17 mouse cellular contexts compared by ENCODE assay signal in genomic region chr4:107983717-107984116, GRCm38 (mm10). TPM values are rescaled to one million over a fixed set of nuclear protein-coding genes. Genes with fewer than 3 reads are reported as not detected.
A peak's percentile ranks its signal among the peaks of the same experiment; 100 is the strongest.
DNase-seq lines count a peak whose midpoint lies in the region; ATAC-seq and TF ChIP-seq lines count a peak whose summit lies in the region.
"Had no signal": no experiment of that assay in that cellular context is flagged by ENCODE, and none has a peak within 500 bp of the region (broad histone marks: within the 10 kb centered on the region; RNA-seq: fewer than 3 reads in every experiment).

No protein-coding gene starts in this region.

- peak overlapping the region; percentile 42; the same call in 1 of the 2 replicates for H3K27ac ChIP-seq in kidney, adult 2 months (ENCODE audit: insufficient read depth, low read depth, low read length)
- H3K27ac ChIP-seq in embryonic facial prominence, embryonic 11.5 days (replicated peaks; ENCODE audit: low read depth, low read length) = no peak overlapping the region
- peak overlapping the region; percentile 36; the same call in 1 of the 2 replicates for H3K27ac ChIP-seq in limb, embryonic 11.5 days (replicated peaks; ENCODE audit: low read depth, low read length)
- no peak overlapping the region for H3K27ac ChIP-seq in heart, embryonic 12.5 days (ENCODE audit: poor library complexity, severe bottlenecking)
- H3K27ac ChIP-seq: heart, embryonic 10.5 days; neural tube, embryonic 13.5 days had no signal

- no peaks in the 10 kb centered on the region for H3K36me3 ChIP-seq in kidney, adult 2 months (ENCODE audit: control insufficient read depth, insufficient read depth, low read length)
- no peaks in the 10 kb centered on the region for H3K36me3 ChIP-seq in embryonic facial prominence, embryonic 11.5 days (replicated peaks; ENCODE audit: control insufficient read depth, insufficient read depth, low read depth, low read length)
- H3K36me3 ChIP-seq in limb, embryonic 11.5 days (ENCODE audit: control insufficient read depth, insufficient read depth, low read length) = no peaks in the 10 kb centered on the region
- H3K36me3 ChIP-seq in heart, embryonic 12.5 days = no peaks in the 10 kb centered on the region
- H3K36me3 ChIP-seq: heart, embryonic 10.5 days; neural tube, embryonic 13.5 days had no signal

- ATAC-seq in embryonic facial prominence, embryonic 11.5 days (replicated peaks; ENCODE audit: insufficient number of reproducible peaks, low FRiP score, low TSS enrichment, low read depth) = peak; percentile 60; the same call in 1 of the 2 replicates
- ATAC-seq in limb, embryonic 11.5 days (ENCODE audit: insufficient number of reproducible peaks, low FRiP score, low TSS enrichment, low read depth) = peak; percentile 63
- ATAC-seq in heart, embryonic 12.5 days (ENCODE audit: insufficient number of reproducible peaks, low FRiP score) = no peak

- peak; percentile 53 for DNase-seq in kidney, adult 2 months
- DNase-seq in kidney, postnatal 25 days = no peak
- peak; percentile 59 for DNase-seq in 3T3-L1 (ENCODE audit: low read depth, low spot score)
- peak; percentile 9 for DNase-seq in embryonic facial prominence, embryonic 11.5 days (ENCODE audit: low spot score)
- no peak for DNase-seq in limb, embryonic 11.5 days (ENCODE audit: low spot score)
- DNase-seq in thymus, postnatal 25 days = no peak
- DNase-seq in cerebellum, adult 11 months = no peak
- DNase-seq: adrenal gland, postnatal 10 days; cerebellum, adult 2 months; gastrocnemius, postnatal 25 days; liver; lung, adult 18-20 months; right cerebral cortex, postnatal 4 days had no signal

- no peaks in the 10 kb centered on the region for H3K4me1 ChIP-seq in kidney, adult 2 months (ENCODE audit: control insufficient read depth, insufficient read depth, low read length)
- peaks cover 3% of the 10 kb centered on the region; the same call in 1 of the 2 replicates for H3K4me1 ChIP-seq in embryonic facial prominence, embryonic 11.5 days (ENCODE audit: control insufficient read depth, insufficient read depth, low read length)
- peaks cover 5% of the 10 kb centered on the region for H3K4me1 ChIP-seq in limb, embryonic 11.5 days (ENCODE audit: control insufficient read depth, insufficient read depth, low read length)
- H3K4me1 ChIP-seq in heart, embryonic 12.5 days (replicated peaks) = peaks cover 26% of the 10 kb centered on the region

- no peak for TF ChIP-seq CTCF in kidney, adult 2 months (conservative IDR thresholded peaks at IDR 0.05; ENCODE audit: insufficient read depth, insufficient read length, low read depth, low read length)

- no peaks in the 10 kb centered on the region for H3K27me3 ChIP-seq in kidney, adult 2 months (replicated peaks; ENCODE audit: control insufficient read depth, insufficient read depth, low read length)
- H3K27me3 ChIP-seq in embryonic facial prominence, embryonic 11.5 days (ENCODE audit: control insufficient read depth, insufficient read depth, low read length) = no peaks in the 10 kb centered on the region
- H3K27me3 ChIP-seq in limb, embryonic 11.5 days (ENCODE audit: control insufficient read depth, insufficient read depth, low read length) = no peaks in the 10 kb centered on the region
- H3K27me3 ChIP-seq in heart, embryonic 12.5 days (replicated peaks) = 0 out of 2 replicates have a peak, but pooled peaks cover 11% of the 10 kb centered on the region
- H3K27me3 ChIP-seq: neural tube, embryonic 13.5 days had no signal

- H3K4me3 ChIP-seq in kidney, adult 2 months (ENCODE audit: insufficient read depth, low read depth, low read length) = no peak overlapping the region
- no peak overlapping the region for H3K4me3 ChIP-seq in embryonic facial prominence, embryonic 11.5 days (ENCODE audit: low read depth, low read length)
- no peak overlapping the region for H3K4me3 ChIP-seq in limb, embryonic 11.5 days (ENCODE audit: low read depth, low read length)
- no peak overlapping the region for H3K4me3 ChIP-seq in heart, embryonic 12.5 days
- H3K4me3 ChIP-seq: heart, embryonic 10.5 days; megakaryocyte, embryonic 14.5 days; neural tube, embryonic 13.5 days had no signal

- 65% methylated on average over 1 of the region's 1 CpGs for WGBS in kidney, adult 2 months
- 70% methylated on average over 1 of the region's 1 CpGs for WGBS in embryonic facial prominence, embryonic 11.5 days
- WGBS in limb, embryonic 11.5 days = 87% methylated on average over 1 of the region's 1 CpGs
- 77% methylated on average over 1 of the region's 1 CpGs for WGBS in heart, embryonic 12.5 days

- H3K4me2 ChIP-seq in embryonic facial prominence, embryonic 11.5 days (ENCODE audit: low read depth, low read length) = no peak overlapping the region
- no peak overlapping the region for H3K4me2 ChIP-seq in limb, embryonic 11.5 days (ENCODE audit: low read depth, severe bottlenecking)
- H3K4me2 ChIP-seq in heart, embryonic 12.5 days = no peak overlapping the region
- H3K4me2 ChIP-seq: neural tube, embryonic 13.5 days had no signal

- H3K9me3 ChIP-seq in embryonic facial prominence, embryonic 11.5 days (replicated peaks; ENCODE audit: control insufficient read depth, low read length) = no peaks in the 10 kb centered on the region
- no peaks in the 10 kb centered on the region for H3K9me3 ChIP-seq in limb, embryonic 11.5 days (ENCODE audit: control insufficient read depth, low read length)
- no peaks in the 10 kb centered on the region for H3K9me3 ChIP-seq in heart, embryonic 12.5 days (replicated peaks)
- H3K9me3 ChIP-seq: heart, embryonic 10.5 days; neural tube, embryonic 13.5 days had no signal

- no peak for TF ChIP-seq POLR2A in kidney, adult 2 months (IDR thresholded peaks at IDR 0.05; ENCODE audit: low read depth, low read length)

- H3K9ac ChIP-seq in embryonic facial prominence, embryonic 11.5 days (replicated peaks; ENCODE audit: low read length) = no peak overlapping the region
- H3K9ac ChIP-seq in limb, embryonic 11.5 days (ENCODE audit: low read length) = no peak overlapping the region
- H3K9ac ChIP-seq in heart, embryonic 12.5 days = no peak overlapping the region
- H3K9ac ChIP-seq: neural tube, embryonic 13.5 days had no signal

RNA-seq across cellular contexts. Expression of gene Slc1a7, which starts 15.6 kb away (rescaled TPM):
- polyA plus RNA-seq in kidney, adult 2 months (2012; rRNA removed) = 0.03 and 0.16 TPM in 2 replicates
- 0.11 TPM in 1 of 2 replicates, not detected in the other for polyA plus RNA-seq in embryonic facial prominence, embryonic 11.5 days (2014; fragmentation: Nextera tagmentation; extraction: Ambion mirVana)
- not detected in 2 replicates for polyA plus RNA-seq in limb, embryonic 11.5 days (2014; fragmentation: Nextera tagmentation; extraction: Ambion mirVana)
- polyA plus RNA-seq in heart, embryonic 12.5 days (2016; fragmentation: Nextera tagmentation; extraction: Ambion mirVana) = not detected in 2 replicates
- polyA plus RNA-seq: heart, embryonic 10.5 days; neural tube, embryonic 13.5 days had no signal

Comparison
In these comparisons a context has a peak if more than half of its experiments do, and no peak if none do; other contexts are left out.
1. DNase-seq: peak in kidney, adult 2 months (single experiment), 3T3-L1 (single experiment) and embryonic facial prominence, embryonic 11.5 days (single experiment); none in kidney, postnatal 25 days (0 of 2), limb, embryonic 11.5 days (single experiment), thymus, postnatal 25 days (single experiment) and cerebellum, adult 11 months (single experiment).
2. H3K27ac ChIP-seq: peak in kidney, adult 2 months (single experiment) and limb, embryonic 11.5 days (single experiment); none in embryonic facial prominence, embryonic 11.5 days (single experiment) and heart, embryonic 12.5 days (single experiment).